Mouse (Mus musculus) frontal cortex, postnatal 25 days (tissue): ENCODE measurements around the gene Samd4.

Experiments
- DNase-seq, 2 experiments: peaks; one replicate each; pipeline ENCODE4 v3.0.0; 2022; ENCODE audit warnings: low spot score in 2 of 2

The Samd4 gene

GRCm38 (mm10) chr14:46908858-46909257, 26.2 kb downstream of the Samd4 start:
- DNase-seq = no peak

GRCm38 (mm10) chr14:46912496-46912895, 29.8 kb downstream of the Samd4 start:
- DNase-seq = no peak

- DNase-seq = no peak
Measured at GRCm38 (mm10) chr14:46914356-46914755, 31.7 kb downstream of the Samd4 start.

GRCm38 (mm10) chr14:46915555-46915954, 32.9 kb downstream of the Samd4 start:
- no peak for DNase-seq

- DNase-seq = no peak
Measured at GRCm38 (mm10) chr14:46916581-46916980, 33.9 kb downstream of the Samd4 start.

- DNase-seq = no peak
Measured at GRCm38 (mm10) chr14:46917136-46917535, 34.5 kb downstream of the Samd4 start.

GRCm38 (mm10) chr14:46917581-46917980, 34.9 kb downstream of the Samd4 start:
- no peak for DNase-seq

GRCm38 (mm10) chr14:46920496-46920895, 37.8 kb downstream of the Samd4 start:
- DNase-seq = no peak

- no peak for DNase-seq
Measured at GRCm38 (mm10) chr14:46921178-46921975, 38.7 kb downstream of the Samd4 start.

- DNase-seq = no peak
Measured at GRCm38 (mm10) chr14:46923931-46924330, 41.3 kb downstream of the Samd4 start.

- no peak for DNase-seq
Measured at GRCm38 (mm10) chr14:46924422-46924821, 41.8 kb downstream of the Samd4 start.

GRCm38 (mm10) chr14:46928556-46928955, 45.9 kb downstream of the Samd4 start:
- DNase-seq = no peak

- DNase-seq = no peak
Measured at GRCm38 (mm10) chr14:46932121-46932520, 49.5 kb downstream of the Samd4 start.

GRCm38 (mm10) chr14:46932708-46933107, 50.1 kb downstream of the Samd4 start:
- DNase-seq = no peak

- no peak for DNase-seq
Measured at GRCm38 (mm10) chr14:46941077-46941476, 58.4 kb downstream of the Samd4 start.

- DNase-seq = peak; percentile 38 to 41
Measured at GRCm38 (mm10) chr14:46941896-46942812, 59.5 kb downstream of the Samd4 start.

- no peak for DNase-seq
Measured at GRCm38 (mm10) chr14:46944411-46944810, 61.8 kb downstream of the Samd4 start.

GRCm38 (mm10) chr14:46945903-46946490, 63.3 kb downstream of the Samd4 start:
- no peak for DNase-seq

- DNase-seq = no peak
Measured at GRCm38 (mm10) chr14:46947644-46948043, 65.0 kb downstream of the Samd4 start.

- DNase-seq = no peak
Measured at GRCm38 (mm10) chr14:46950527-46951384, 68.1 kb downstream of the Samd4 start.

GRCm38 (mm10) chr14:46952264-46952663, 69.6 kb downstream of the Samd4 start:
- no peak for DNase-seq
